Mouse (Mus musculus) lung, adult 2 months (tissue): ENCODE data around the gene Ncoa1.

ENCODE experiments used
- CTCF ChIP-seq: fragments of 200-500 bp; IDR thresholded peaks from 2 replicates; pipeline ENCODE4 v1.5.1; 2011; ENCODE audit warnings: mild to moderate bottlenecking, low read length, control low read depth; ENCODE audit not compliant: insufficient read depth
- POLR2A ChIP-seq: fragments of 200-500 bp; IDR thresholded peaks from 2 replicates; pipeline ENCODE4 v1.6.1; 2011; ENCODE audit warnings: low read depth, mild to moderate bottlenecking, control low read depth, low read length, borderline replicate concordance; ENCODE audit errors: extremely low read depth

- TF ChIP-seq POLR2A, result no peak
- no peak for TF ChIP-seq CTCF
These were observed 58.2 kb downstream of the Ncoa1 start for GRCm38 (mm10) chr12:4418824-4419223.
